Mouse (Mus musculus) lung, embryonic 14.5 days (tissue): ENCODE data around the gene Zfp518a. TPM values are rescaled to one million over a fixed set of nuclear protein-coding genes. Genes with fewer than 3 reads are reported as not detected.

Experiments used
- ATAC-seq: fragments of 200-750 bp; cut with Nextera tagmentation; 2 replicates; pipeline ENCODE4 v1.8.0; 2017; ENCODE audit warnings: mild to moderate bottlenecking, moderate TSS enrichment, moderate library complexity; ENCODE audit not compliant: insufficient read depth
- DNase-seq: peaks from one replicate; pipeline ENCODE4 v3.0.0-alpha.2; 2015
- H3K27ac ChIP-seq: fragments of 300-500 bp; sonication (generic); 2 replicates; pipeline ENCODE4 v1.5.1; 2014; ENCODE audit warnings: low read depth, mild to moderate bottlenecking, moderate library complexity
- H3K27me3 ChIP-seq: fragments of 300-500 bp; sonication (generic); 2 replicates; pipeline ENCODE4 v1.6.1; 2014; ENCODE audit warnings: low read length, control low read depth; ENCODE audit not compliant: insufficient read depth
- H3K36me3 ChIP-seq: fragments of 300-500 bp; sonication (generic); 2 replicates; pipeline ENCODE4 v1.6.1; 2014; ENCODE audit warnings: control low read depth; ENCODE audit not compliant: insufficient read depth
- H3K4me1 ChIP-seq: fragments of 300-500 bp; sonication (generic); 2 replicates; pipeline ENCODE4 v1.6.1; 2014; ENCODE audit warnings: antibody characterized with exemption, control low read depth; ENCODE audit not compliant: insufficient read depth
- H3K4me2 ChIP-seq: fragments of 300-500 bp; sonication (generic); 2 replicates; pipeline ENCODE4 v1.6.1; 2014; ENCODE audit warnings: mild to moderate bottlenecking
- H3K4me3 ChIP-seq: fragments of 300-500 bp; sonication (generic); 2 replicates; pipeline ENCODE4 v1.5.1; 2014; ENCODE audit warnings: low read depth, low read length
- H3K9ac ChIP-seq: fragments of 300-500 bp; sonication (generic); 2 replicates; pipeline ENCODE4 v1.6.1; 2014
- H3K9me3 ChIP-seq: fragments of 300-500 bp; sonication (generic); 2 replicates; pipeline ENCODE4 v1.6.1; 2016; ENCODE audit warnings: low read depth, low read length, control low read depth
- CTCF ChIP-seq: IDR thresholded peaks from 2 replicates; pipeline ENCODE4 v1.5.1; 2016; ENCODE audit warnings: antibody characterized with exemption, low read depth
- WGBS: fragments of 180-500 bp; shearing (Covaris S2); extraction: QIAGEN DNeasy Blood & Tissue Kit; methylation state at CpG from one replicate; pipeline ENCODE4 v1.1.7; 2014; 5-methylcytosine and 5-hydroxymethylcytosine counted together
- microRNA-seq: library from miRNA; unstranded; fragments of <30 nt; microRNA quantifications from one replicate; pipeline ENCODE4, GENCODE M21; 2016; ENCODE audit warnings: borderline number of aligned reads
- polyA plus RNA-seq: library from polyadenylated mRNA; unstranded; fragments of >200 nt; fragmentation: Nextera tagmentation; extraction: Ambion mirVana; gene quantifications from 2 replicates; pipeline ENCODE4 v1.2.1, GENCODE M21; 2014

Zfp518a gene
- polyA plus RNA-seq, 1 experiment from 2014 or later: 15.6 TPM

DNA sequence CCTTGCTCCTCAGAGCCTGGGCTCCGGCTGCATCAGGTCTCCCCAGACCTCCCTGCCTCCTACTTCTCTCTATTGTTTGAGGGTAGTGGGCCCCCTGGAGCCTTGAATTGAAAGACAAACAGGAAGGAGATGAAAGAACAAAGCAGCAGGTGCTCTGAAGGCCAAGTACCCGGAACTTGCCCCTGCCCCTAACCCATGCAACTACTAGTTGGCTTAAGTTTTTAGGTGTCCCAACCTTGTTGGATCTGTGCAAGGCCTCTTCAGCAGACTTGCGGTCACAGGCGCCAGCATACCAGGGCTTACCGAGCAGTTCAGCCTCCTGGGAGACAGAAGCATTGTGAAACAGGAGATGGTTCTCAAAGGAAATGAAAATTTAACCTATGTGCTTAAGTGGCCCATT is 41.5 kb downstream of the Zfp518a start:
- Histone ChIP-seq H3K4me2 (no peak overlapping the region), H3K27me3 (no peaks in the 10 kb centered on the region), H3K9ac (no peak overlapping the region), H3K36me3 (no peaks in the 10 kb centered on the region), H3K9me3 (no peaks in the 10 kb centered on the region), H3K4me3 (no peak overlapping the region), H3K4me1 (no peaks in the 10 kb centered on the region), H3K27ac (no peak overlapping the region)
- ATAC-seq (no peak), DNase-seq (no peak)
- TF ChIP-seq CTCF: no peak
- 44% methylated on average over 5 of the region's 5 CpGs for WGBS

DNA sequence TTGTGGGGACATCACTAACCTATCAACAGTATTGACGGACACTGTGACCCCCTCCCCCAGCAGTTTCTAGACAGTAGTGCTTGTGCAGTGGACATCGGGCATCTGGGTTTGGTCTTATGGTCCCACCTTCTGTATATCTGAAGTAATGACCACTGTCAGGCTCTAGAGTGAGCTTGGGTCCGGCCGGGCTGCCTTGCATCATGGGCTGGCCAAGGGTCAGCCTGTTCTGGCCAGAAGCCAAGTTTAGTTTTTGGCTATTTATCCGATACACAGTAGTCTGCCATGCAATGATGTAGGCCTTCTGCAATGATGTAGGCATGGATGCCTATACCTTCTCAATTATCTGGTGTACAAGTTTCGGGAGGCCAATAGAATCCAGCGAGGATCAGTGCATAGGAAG is 49.0 kb downstream of the Zfp518a start:
- WGBS: 78% methylated on average over 7 of the region's 7 CpGs
- Histone ChIP-seq H3K9ac (no peak overlapping the region), H3K36me3 (no peaks in the 10 kb centered on the region), H3K4me1 (no peaks in the 10 kb centered on the region), H3K27ac (no peak overlapping the region), H3K27me3 (no peaks in the 10 kb centered on the region), H3K4me3 (no peak overlapping the region), H3K9me3 (no peaks in the 10 kb centered on the region), H3K4me2 (no peak overlapping the region)
- DNase-seq (peak; percentile 38), ATAC-seq (no peak)
- TF ChIP-seq CTCF: no peak

DNA sequence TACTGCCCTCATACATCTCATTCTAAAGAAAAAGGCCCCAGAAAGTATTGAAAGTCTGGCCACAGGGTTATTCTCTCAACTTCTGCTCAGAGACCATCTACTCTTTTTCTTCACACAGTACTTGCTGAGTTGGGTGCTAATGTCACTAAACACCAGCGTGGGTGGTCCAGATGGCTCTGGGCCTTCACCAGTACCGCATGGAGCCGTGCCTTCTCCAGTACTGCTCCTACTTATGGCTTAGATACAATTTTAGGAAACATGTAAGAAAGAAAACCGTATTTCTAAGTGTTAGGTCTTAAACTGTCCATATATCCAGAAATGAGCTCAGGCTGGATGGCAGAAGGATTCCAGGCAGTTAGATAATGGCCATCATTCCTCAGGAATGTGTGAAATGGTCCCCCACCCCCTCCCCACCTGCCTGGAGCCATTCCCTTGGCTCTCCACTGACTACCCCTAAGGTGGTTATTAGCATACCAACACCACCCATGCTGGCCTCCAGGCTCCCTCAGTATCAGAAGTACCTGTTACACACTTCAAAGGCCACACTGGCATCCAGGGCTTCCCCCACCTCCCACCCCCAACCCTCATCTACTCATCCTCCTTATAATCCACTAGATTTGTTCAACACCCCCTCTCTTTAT is 52.6 kb downstream of the Zfp518a start:
- Histone ChIP-seq H3K4me3 (no peak overlapping the region), H3K9me3 (no peaks in the 10 kb centered on the region), H3K36me3 (no peaks in the 10 kb centered on the region), H3K27ac (no peak overlapping the region), H3K27me3 (no peaks in the 10 kb centered on the region), H3K4me2 (no peak overlapping the region), H3K9ac (no peak overlapping the region), H3K4me1 (no peaks in the 10 kb centered on the region)
- ATAC-seq (no peak), DNase-seq (no peak)
- 77% methylated on average over 4 of the region's 4 CpGs for WGBS
- no peak for TF ChIP-seq CTCF

DNA sequence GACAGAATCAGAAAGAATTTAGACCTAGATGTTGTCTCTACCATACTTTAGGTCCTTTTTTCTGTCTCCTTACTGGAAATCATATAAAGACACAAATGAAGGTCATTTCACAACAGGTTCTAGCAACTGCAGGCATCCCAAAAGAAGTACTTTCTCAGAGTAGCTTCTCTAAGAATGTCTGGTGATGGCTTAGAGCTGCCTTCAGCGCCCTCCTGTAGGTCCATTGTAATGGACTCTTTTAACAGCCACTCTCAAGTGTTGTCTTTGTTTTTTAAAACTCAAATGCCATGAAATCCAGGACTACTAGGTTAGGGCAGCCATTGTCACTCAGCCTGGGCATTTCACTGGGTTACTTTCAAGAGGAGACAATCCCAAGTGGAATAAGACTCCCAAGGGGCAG is 64.5 kb downstream of the Zfp518a start:
- WGBS: 30% methylated on average over 1 of the region's 1 CpGs
- H3K27me3 ChIP-seq: no peaks in the 10 kb centered on the region
- no peak overlapping the region for H3K4me2 ChIP-seq
- no peak for ATAC-seq
- H3K4me1 ChIP-seq: no peaks in the 10 kb centered on the region
- H3K36me3 ChIP-seq: no peaks in the 10 kb centered on the region
- H3K9ac ChIP-seq: no peak overlapping the region
- no peak overlapping the region for H3K27ac ChIP-seq
- H3K9me3 ChIP-seq: no peaks in the 10 kb centered on the region
- H3K4me3 ChIP-seq: no peak overlapping the region
- no peak for DNase-seq
- TF ChIP-seq CTCF: no peak

DNA sequence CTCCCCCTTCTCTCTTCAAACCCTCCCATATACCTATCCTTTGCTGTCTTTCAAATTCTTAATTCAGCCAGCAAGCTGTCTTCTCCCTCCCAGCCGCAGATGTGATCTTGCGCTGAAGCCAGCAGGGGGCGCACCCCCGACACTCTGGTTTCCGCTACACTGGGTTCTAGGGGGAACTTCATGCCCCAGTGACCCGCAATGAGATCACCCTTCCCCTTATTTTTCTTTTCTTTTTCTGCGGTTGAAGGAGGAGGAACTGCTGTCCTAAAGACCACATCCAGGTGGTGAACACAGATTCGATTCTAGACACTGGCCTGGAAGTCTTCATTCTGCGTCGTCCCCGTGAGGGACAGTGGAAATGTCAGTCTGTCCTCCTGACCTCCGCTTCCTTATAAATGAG is 68.5 kb downstream of the Zfp518a start:
- no peak overlapping the region for H3K9ac ChIP-seq
- no peaks in the 10 kb centered on the region for H3K9me3 ChIP-seq
- H3K4me1 ChIP-seq: no peaks in the 10 kb centered on the region
- TF ChIP-seq CTCF: peak; percentile 70
- DNase-seq (peak; percentile 67), ATAC-seq (no peak)
- no peak overlapping the region for H3K27ac ChIP-seq
- H3K4me2 ChIP-seq: no peak overlapping the region
- no peaks in the 10 kb centered on the region for H3K27me3 ChIP-seq
- H3K4me3 ChIP-seq: no peak overlapping the region
- 56% methylated on average over 12 of the region's 12 CpGs for WGBS
- no peaks in the 10 kb centered on the region for H3K36me3 ChIP-seq

DNA sequence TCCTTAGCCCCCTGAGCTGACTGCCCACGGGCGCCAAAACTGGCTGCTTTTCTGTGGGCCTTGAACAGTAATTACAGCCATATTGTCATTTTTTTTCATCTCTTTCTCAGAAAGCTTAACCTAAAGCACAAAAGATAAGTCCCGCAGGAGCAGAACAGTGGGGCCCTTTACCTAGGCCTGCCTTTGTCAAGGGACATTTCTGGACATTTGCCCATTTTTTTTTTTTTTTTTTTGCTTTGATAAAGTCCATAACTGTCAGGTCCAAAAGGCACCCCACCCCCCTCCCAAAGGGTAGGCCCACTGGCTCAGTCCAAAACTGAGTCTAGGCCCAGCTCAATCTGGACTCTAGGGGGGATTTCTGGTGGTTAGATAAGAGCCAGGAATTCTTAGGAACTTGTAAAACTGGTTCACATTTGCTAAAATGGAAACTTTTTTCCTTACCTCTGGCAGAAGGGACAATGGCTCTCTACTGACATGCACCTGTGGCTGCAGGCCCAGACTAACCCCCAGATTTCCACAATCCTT is 69.9 kb downstream of the Zfp518a start:
- ATAC-seq: peak; percentile 28; the same call in 1 of the 2 replicates
- H3K27ac ChIP-seq: peak overlapping the region; percentile 76; the same call in 1 of the 2 replicates
- no peak for TF ChIP-seq CTCF
- no peak overlapping the region for H3K9ac ChIP-seq
- DNase-seq: peak; percentile 47
- H3K9me3 ChIP-seq: no peaks in the 10 kb centered on the region
- WGBS: 55% methylated on average over 3 of the region's 3 CpGs
- H3K4me1 ChIP-seq: no peaks in the 10 kb centered on the region
- H3K27me3 ChIP-seq: no peaks in the 10 kb centered on the region
- H3K36me3 ChIP-seq: no peaks in the 10 kb centered on the region
- H3K4me3 ChIP-seq: no peak overlapping the region
- H3K4me2 ChIP-seq: no peak overlapping the region

DNA sequence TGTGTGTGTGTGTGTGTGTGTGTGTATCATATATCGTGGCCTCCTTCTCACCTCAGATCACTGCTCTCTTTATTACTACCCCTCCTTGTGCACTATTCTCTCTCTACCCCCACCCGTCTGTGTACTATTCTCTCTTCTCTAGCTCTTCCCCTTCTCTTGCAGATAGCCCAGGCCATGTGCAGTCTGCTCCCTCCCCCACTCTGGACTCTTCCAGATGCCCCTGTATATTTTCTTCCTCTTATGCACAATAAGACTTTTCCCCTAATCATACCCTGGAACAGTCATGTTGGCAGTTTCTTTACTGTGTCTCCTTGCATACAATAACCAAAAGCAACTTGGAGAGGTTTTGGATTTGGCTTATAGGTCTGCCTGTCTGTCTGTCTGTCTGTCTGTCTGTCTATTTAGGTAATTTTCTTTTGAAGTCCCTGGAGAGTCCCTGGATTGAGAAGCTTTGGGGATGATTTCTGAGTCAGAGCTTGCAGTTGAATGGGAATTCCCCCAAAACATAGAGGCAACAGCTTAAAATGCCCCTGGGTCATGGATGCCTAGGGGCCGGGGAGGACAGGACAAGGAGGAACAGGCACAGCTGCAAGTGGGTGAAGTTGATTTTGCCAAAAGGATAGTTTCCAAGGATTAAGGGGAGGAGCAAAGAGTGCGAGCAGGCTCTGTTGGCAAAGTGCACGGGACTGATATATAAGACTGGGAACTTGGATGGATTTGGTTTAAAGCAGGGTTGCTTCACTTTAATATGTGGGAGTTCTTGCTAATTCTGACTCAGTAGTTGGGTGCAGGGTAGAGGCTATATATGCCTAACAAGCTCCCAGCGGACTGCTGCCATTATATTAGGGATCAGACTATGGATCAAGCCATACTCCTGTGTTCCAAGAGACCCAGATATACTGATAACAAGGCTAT is 70.7 kb downstream of the Zfp518a start:
- Histone ChIP-seq H3K27ac (peak overlapping the region; percentile 44; the same call in 1 of the 2 replicates), H3K27me3 (no peaks in the 10 kb centered on the region), H3K36me3 (no peaks in the 10 kb centered on the region), H3K4me3 (no peak overlapping the region), H3K4me1 (no peaks in the 10 kb centered on the region), H3K9me3 (no peaks in the 10 kb centered on the region), H3K9ac (no peak overlapping the region), H3K4me2 (no peak overlapping the region)
- no peak for TF ChIP-seq CTCF
- no peak for DNase-seq
- ATAC-seq: peak; percentile 38; the same call in 1 of the 2 replicates
- WGBS: 59% methylated on average over 6 of the region's 6 CpGs

Small RNA genes within 50 kb of the gene (microRNA-seq; reads per million reads assigned to microRNA genes)
- 0.71 reads per million for gene Mir8092

Other genes with a start within 250 kb of the Zfp518a start
- gene Cc2d2b, start 146.0 kb upstream of the Zfp518a start, polyA plus RNA-seq: not detected in 2 replicates
- gene Ccnj, start 63.4 kb upstream of the Zfp518a start, polyA plus RNA-seq: 13.0 TPM in 2 replicates
- gene Blnk, start 99.8 kb downstream of the Zfp518a start, polyA plus RNA-seq: 0.83 and 1.2 TPM in 2 replicates
- gene Dntt, start 134.6 kb downstream of the Zfp518a start, polyA plus RNA-seq: 0.18 TPM in 1 of 2 replicates, not detected in the other
- not detected in 2 replicates for gene Opalin, start 182.4 kb downstream of the Zfp518a start, polyA plus RNA-seq